Mouse (Mus musculus) cerebellum, postnatal 14 days (tissue): ENCODE data around the gene Fuca1.

Source experiments
- DNase-seq, 2 experiments: peaks; one replicate each; pipeline ENCODE4 v3.0.0; 2021; ENCODE audit warnings: mixed read lengths in 2 of 2

Fuca1 gene

DNA sequence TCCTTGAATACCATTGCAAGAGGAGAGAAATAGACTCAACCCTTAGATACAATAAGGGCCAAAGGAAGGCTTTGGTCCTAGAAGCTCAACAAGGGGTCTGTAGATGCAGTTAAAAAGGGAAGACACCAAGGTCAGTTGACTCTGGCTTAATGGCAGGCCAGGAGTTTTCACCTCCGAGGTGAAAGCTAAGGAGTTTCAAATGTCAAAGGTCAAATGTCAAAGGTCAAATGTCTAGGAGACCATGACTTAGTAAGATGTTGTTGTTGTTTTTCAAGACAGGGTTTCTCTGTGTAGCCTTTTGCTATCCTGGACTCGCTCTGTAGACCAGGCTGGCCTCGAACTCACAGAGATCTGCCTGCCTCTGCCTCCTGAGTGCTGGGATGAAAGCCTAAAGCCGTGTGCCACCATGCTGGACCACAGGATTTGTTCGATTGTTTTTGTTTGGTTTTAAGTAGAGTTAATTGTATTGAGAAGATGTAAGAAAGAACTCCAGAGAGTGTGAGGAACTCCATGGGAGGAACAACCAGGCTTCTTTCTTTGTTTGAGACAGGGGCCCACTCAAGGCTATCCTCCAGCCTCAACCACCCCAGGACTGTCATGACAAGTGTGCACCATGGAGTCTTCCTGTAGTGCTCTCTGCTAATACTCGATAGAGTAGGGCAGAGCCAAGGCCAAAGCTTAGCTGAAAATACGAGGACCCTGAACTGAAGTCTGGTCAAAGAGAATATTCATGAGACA is 31.2 kb upstream of the Fuca1 start:
- DNase-seq: no peak

DNA sequence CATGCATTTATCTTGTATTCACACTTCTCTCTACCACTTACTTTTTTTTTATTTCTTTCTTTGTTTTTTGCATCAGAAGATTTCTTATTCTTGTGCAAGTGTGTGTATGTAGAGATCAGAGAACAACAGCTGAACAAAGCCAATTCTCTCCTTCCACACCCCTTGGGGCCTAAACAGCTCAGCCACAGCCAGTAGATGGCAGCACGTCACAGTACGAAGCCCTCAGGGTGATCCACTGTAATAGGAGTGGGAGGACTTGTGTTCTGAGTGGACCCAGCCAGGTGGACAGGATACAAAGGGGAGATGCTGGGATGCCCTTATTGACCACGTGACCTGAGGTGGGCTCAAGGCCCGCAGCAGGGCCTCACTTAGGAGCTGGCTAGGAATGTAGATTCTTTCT is 30.7 kb upstream of the Fuca1 start:
- peak; percentile 85 to 89 for DNase-seq

DNA sequence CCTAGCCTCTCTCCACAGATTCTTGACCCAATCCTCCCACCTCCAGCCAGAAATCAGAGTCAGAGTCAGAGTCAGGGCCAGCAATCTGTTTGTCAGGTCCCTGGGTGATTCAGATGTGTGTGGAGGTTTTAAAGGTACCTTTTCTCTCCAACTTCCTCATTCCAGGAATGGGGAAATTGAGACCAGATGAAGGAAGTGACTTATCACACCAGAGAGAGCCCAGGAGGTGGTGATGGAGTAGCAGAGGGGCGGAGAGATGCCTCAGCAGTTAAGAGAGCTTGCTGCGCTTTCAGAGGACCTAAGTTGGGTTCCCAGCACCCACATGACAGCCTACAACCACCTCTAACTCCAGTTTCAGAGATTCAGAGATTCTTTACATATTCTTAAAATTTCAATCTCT is 29.0 kb upstream of the Fuca1 start:
- no peak for DNase-seq

DNA sequence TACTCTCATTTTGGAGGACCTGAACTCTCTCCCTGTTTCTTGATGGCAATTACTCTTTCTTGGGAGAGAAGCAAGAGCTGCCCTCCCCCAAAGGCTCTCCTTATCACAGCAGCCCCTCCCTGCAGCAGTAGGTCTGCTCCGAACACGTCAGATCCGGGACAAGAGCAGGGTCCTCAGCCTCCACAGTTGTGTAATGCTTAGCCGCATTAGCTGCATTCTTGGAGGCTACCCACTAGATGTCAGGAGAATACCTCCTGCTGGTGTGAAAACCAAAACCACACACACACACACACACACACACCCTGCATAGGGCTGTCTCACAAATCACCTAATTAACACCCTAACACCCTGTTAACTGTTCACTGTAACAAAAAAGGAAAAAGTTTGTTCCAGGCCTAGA is 27.7 kb upstream of the Fuca1 start:
- no peak for DNase-seq

DNA sequence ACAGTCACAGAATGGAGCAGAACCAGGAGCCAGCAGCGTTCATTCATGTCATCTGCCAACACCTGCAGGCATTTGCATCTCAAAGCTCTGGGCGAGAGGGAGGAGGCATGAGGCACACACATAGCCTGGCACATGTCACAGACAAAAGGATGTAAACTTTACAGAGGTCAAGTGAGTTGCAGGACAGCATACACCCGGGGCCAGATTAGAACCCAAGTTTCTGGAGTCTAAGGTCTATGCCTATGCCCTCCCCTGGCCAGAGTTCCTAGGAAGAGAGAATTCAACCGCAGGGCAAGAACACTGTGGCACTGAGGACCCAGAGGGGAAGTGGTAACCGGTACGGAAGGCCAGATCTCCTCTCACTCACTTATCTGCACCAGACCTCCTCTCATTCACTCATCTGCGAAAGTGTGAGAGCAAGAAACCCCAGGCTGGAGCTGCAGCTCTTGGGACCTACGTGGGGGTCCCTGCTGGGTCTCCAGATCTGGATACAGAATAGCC is 25.4 kb upstream of the Fuca1 start, which contains the start of gene Cnr2:
Gene Cnr2, plus strand, starts transcription at position 324 of the 501 bp plus-strand sequence.
- no peak for DNase-seq

DNA sequence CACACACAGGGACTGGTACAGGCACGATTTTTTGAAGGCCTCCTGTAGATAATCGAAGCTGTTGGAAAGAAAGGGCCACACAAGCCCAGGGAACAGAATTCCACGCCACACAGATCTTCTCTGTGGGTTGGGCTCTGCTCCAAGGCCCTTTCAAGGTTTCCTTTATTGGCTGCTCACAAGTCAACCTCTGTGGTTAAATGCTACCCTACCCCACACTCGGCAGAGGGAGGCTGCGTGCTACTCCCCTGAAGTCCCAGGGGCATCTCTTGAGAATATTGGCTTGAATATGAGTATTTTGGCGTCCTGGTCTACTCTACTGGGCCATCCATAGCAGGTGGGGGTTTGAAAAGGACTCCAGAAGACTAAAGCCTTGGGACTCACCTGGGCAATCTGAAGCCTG is 24.4 kb upstream of the Fuca1 start:
- DNase-seq: no peak

DNA sequence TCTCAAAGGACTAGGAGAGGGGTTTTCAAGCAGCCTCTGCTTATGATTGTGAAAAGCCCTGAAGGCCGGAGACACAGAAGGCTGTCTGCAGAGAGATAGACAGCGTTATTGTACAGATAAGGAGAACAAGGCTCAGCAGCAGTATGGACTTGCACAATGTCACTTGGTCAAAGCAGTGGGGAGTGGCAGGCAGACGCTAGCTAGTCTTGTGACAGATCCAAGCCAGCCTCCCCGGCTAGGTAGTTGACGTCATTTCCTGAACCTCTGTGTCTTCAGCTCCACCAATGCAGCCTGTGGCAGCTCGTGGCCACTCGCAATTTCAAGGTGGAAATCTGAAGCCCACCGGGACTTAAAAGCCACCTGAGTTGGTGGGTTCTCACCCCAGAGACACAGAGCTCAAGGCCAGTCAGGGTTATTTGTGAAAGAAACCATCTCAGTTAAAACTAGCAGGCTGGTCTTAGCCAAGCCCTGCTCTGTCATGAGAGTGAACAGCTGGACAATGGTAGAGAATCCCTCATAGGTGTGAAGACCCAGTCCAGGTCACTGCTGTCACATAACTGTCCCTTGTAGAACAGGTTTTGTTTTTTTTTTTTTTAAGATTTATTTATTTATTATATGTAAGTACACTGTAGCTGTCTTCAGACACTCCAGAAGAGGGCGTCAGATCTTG is 22.0 kb upstream of the Fuca1 start:
- DNase-seq: no peak

DNA sequence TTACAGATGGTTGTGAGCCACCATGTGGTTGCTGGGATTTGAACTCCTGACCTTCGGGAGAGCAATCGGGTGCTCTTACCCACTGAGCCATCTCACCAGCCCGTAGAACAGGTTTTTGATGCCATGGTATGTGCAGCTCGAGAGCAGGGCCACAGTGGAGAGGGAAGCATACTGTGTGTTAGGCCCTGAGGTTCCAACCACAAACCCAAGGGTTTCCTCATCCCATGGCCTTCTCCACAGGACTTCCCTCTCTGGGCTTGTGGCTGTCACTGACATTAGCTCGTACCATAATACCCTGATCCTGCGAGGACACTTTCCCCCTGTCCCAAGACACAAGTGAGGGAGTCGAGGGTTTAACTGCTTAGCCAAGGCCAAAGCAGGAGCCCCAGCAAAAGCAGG is 21.5 kb upstream of the Fuca1 start:
- DNase-seq: no peak

DNA sequence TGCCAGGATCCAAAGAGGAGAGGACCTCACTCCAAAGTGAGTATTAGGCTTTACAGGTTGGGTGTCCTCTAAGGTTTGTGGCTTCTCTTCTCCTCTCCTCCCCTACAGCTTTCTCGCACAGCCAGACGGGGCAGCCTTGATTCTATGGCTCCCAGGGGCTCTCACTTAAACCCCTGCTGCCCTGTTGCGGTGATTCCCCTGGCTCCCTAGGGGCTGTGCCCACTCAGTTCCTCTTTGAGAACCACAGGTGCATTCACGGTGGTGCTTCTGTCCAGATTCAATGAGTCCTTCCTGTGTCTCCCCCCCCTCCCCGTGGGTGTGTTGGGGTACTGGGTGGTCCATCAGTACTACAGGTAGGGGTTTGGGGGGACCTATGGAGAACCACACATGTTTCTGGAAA is 20.5 kb upstream of the Fuca1 start:
- DNase-seq: no peak

DNA sequence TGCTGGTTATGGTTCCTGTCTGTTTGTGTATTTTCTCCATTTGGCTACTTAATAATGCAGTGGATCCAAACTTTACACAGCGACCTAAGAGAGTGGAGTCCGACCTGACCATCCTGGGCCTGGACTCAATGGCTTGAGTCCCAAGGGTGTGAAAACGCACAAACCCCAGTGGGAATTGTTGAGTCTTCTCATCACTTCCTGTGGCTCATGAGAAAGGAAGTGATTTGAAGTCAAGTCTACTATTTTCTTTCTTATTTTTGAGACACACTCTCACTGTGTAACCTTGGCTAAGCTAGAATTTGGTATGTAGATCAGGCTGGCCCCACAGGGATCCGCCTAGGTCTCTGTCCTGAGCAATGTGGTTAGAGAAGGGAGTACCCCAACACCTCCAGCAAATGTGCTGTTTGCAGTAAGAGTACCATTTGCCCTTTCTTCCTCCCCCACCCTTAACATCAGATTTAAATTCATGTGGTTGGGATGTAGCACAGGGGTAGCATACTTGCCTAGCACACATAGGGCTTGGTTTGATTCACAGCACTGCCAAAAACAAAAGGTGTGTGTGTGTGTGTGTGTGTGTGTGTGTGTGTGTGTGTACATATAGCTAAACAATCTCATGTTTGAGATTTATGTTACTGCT is 17.8 kb upstream of the Fuca1 start:
- DNase-seq: no peak

DNA sequence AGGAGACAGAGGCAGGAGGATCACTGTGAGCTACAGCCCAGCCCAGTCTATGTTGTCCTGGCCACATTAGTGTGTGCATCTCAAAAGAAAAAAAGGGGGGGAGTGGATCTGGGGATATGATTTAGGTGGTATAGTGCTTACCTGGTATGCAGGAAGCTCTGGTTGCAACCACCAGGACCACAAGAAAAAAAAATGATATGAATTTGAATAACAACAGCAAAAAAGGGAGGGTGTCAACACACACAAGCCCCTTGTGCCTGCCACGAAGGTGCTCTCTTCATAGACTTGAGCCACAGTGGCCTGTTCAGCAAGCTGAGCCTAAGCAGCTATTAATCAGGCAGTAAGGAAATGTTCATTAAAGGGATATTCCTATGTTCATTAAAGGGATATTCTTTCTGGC is 15.7 kb upstream of the Fuca1 start:
- no peak for DNase-seq

DNA sequence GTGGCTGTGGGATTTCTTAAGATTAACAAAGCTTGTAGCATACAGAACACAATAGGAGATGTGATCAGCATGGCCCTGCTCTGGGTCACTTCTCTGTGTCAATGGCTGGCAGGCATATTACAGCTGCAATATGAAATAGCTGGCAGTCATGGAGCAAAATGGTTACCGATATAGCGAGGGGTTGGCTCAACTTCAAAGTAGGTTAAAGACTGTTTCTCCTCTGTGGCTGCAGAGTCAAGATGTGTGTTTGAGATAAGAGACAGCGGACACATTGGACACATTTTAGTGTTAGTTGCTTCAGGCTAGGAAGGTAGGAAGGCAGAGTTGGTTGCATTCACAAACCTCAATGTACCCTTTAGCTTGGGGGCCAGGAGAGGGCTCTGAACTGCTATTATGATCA is 13.9 kb upstream of the Fuca1 start:
- DNase-seq: no peak

DNA sequence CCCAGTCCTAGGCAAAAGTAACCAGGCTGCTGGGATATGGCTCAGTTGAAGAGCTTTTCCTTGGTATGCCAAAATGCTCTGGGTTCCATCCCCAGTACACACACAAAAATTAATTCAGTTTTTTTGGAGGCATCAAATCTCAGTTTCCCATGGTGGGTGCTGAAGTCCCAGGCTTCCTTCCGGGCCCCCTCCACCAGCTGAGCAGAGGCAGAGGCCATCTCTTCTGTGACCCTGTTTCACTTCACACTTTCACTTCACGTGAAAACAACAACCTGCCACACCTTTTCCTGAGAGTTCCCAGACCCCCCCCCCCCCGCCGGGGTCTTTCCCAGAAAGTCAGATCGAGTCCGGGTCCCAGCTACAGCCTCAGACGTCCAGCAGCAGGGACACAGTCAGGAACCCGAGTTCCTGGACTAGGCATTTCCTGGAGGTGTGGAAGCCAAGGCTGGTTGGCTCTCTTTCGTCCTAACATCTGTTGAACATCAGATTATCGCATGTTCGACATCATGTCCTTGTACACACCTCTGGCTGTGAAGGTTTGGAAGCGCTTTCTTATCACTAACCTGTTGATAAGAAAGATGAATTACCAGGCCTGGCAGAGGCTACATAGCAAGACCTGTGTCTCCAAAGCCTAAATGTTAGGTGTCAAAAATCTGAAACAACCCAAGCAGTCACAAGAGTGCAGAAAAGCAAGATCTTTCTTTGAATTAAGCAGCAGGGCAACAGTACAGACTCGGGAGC is 11.0 kb upstream of the Fuca1 start:
- no peak for DNase-seq

DNA sequence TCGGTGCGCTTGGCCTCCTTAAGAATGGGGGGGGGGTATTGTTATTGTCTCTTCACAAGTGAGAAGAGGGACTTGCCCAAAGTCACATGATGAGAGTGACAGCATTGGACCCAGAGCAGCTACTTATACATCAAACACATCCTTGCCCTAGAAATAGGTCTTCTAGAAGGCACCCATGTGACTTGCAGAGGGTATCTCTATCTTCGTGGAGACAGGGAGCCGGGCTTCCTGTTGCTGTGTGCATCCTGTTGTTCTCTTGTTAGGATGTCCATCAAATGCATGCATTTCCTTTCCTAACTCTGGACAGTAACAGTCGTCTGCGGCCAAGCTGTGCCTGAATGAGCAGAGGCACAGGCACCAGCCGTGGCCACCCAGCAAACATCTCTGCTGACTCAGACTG is 9.0 kb upstream of the Fuca1 start:
- DNase-seq: no peak

DNA sequence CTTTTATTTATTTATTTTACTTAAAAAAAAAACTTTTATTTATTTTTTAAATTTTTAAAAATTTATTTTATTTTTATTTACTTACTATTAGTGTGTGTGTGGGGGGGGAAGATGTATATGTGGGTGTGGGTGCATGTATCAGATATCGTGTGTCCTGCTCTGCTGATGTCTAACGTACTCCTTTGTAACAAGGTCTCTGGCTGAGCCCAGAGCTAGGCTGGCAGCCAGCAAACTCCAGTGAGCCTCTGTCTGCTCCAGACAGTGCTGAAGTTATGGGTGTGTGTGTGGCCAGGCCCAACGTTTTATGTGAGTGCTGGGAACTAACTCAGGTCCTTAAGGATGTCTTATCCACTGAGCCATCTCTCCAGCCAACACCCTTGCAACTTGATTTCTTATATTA is 8.4 kb upstream of the Fuca1 start:
- DNase-seq: no peak

DNA sequence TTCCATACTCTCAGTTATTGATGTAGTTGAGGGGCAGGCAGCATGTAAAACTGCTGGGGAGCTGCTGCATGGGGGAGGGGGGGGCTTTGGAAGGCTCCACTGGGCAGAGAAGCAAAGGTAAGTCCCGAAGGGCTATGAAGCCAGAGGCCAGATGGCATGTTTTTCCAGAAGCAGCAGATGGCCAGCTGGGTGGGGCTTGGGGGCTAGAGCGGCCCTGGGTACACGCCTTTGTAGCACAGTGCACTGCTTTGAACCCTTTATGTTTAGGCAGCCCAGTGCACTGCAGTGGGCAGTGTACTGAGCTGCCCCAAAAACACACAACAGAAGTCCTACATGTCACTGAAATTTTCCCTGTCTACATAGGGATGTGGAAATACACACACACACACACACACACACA is 7.7 kb upstream of the Fuca1 start:
- DNase-seq: peak; percentile 57 to 63

DNA sequence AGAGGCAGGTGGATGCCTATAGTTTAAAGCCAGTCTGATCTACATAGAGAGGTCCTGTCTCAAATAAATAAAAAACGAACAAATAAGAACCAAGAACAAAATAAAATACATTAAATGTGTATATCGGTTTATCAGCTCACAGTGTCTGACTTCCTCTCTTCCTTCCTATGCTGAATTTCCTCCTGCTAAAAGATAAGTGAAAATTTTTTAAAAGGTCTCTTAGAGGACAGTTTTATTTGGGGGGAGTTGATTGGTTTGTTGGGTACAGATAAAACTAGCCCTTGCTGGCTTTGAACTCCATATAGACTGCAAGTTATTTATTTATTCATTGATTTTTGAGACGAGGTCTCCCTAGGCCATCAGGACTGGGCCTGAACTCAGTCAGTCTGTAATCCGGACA is 7.1 kb upstream of the Fuca1 start:
- no peak for DNase-seq

DNA sequence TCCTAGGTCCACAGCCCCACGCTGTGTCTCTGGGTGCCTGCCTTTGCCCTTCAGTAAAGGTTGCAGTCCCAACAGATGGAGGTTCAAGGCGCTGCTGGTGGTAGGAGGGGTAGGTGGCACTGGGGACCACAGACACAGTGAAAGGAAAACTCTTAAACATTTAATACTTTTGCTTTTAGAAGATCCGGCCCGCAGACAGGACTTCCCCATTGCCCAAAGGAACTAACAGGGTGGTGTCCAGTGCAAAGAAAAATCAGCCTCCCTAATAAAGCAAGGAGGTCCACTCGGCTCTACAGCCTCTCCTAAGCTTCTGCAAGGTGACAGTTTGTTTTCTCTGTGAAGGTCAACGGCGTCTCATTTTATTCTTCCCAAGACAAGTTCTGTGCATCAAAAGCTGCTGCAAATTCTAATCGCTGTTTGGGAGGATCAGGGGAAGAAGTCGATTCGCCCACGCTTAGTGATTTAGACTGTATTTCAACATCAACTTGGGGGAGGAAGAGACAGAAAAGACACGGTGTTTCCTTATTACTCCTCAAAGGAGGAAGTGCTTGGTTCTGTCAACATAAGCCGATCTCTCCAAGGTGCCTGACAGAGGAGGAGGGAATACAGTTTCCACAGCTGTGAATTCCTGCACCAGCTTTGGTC is 1.8 kb upstream of the Fuca1 start:
- DNase-seq: no peak

DNA sequence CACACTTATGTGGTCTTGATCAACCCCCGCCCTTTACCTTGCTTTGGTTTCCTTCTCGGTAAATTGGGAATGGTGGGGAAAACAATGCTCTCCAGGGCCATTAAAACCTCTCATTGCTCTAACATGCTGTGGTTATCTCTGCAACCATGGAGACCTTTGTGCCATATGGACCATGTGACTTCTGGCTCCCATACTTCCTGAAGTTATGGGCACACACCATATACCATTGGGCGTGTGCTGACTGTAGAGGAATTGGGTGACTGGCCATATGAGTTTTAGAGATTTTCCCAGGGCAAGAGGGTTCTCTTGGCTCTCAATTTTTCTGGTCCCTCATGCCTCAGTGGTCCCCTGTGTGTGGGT is 1.3 kb upstream of the Fuca1 start:
- no peak for DNase-seq

DNA sequence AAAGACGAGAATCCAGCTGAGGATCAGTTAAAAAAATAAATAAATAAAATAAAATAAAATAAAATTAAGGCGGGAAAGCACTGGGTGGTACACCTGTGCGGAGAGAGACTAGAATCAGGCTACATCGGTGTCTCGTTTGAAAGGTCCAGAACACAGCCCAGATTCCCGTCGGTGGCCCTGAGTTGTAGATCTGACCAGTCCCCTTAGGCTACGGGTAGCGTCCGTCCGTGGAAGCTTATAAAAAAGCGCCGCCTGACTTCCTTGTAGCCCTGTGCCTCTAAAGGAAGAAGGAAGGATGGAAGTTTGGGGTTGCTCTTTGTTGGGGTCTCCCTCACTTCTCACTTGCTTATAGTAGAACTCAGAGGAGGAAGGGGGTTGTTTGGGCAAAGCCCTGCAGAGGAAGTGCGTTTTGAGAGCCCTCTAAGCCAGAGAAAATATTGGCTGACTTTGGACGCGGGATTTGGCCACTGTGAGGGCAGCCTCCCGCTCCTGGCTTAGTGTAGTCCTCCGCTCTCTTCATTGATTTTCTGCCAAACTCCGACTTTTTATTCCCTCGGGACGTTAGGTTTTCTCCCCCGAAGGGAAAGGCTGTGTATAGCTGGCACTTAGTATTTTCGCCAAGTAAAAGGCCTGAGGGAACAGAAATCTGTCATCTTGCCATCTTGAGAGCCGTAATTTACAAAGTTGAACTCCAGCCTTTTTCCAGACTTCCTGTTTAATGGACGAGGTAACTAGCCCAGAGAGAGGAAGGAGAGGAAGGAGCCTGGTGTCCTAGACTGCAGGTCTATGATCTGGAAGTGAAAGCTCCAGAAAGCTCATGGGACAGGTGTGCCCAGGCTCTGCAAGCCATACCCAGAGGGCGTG is 954 bp downstream of the Fuca1 start:
- DNase-seq: no peak

DNA sequence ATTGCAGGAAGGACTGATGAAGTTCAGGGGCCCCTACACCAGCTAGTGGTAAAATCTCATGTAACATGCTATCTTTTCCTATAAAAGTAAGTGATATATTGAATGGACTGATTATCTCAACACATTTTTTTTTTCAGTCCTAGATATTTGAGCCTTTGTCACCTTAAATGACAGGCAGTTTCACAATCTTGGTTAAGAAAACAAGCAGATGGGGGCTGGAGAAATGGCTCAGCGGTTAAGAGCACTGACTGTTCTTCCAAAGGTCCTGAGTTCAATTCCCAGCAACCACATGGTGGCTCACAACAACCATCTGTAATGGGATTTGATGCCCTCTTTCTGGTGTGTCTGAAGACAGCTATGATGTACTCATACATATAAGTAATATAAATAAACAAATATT is 1.7 kb downstream of the Fuca1 start:
- DNase-seq: no peak

DNA sequence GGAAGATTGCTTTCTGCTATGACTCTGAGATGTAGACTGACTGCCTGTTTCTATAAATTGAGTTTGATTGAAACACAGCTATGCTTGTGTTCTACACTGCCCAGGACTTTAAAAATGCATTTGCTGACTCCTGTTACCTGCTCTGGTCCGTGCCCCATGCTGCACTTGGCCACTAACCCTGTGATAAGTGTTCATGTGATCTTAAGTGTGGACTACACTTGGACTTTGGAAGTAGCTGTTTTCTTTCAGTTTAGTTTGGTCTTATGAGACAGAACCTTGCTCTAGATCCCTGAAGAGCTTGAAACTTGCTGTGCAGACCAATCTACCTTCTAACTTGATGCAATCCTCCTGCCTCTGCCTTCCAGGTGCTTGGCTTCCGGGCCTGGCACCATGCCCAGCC is 3.9 kb downstream of the Fuca1 start:
- DNase-seq: no peak
